Mouse (Mus musculus) thymus, adult 2 months (tissue): ENCODE results near the gene Dysf.

Experiments
- CTCF ChIP-seq: fragments of 200-500 bp; IDR thresholded peaks from 2 replicates; pipeline ENCODE4 v1.5.1; 2012; ENCODE audit warnings: mild to moderate bottlenecking, control low read depth, low read length, moderate library complexity, borderline replicate concordance; ENCODE audit not compliant: control insufficient read depth, poor library complexity, insufficient read depth; ENCODE audit errors: extremely low read depth
- POLR2A ChIP-seq: fragments of 200-500 bp; IDR thresholded peaks from 2 replicates; pipeline ENCODE4 v1.6.1; 2012; ENCODE audit warnings: mild to moderate bottlenecking, low read length, control low read depth, moderate library complexity; ENCODE audit not compliant: control insufficient read depth, poor library complexity, insufficient read depth; ENCODE audit errors: extremely low read depth

- TF ChIP-seq POLR2A (no peak), CTCF (no peak)
These were observed 20.4 kb downstream of the Dysf start for GRCm38 (mm10) chr6:84028791-84029190.
